Mouse (Mus musculus): ENCODE data around the gene Ndufb4.

- TF ChIP-seq POLR2A (IDR thresholded peaks at IDR 0.05; ENCODE audit: borderline replicate concordance, low read depth, low read length): no peak
- TF ChIP-seq CTCF (IDR thresholded peaks at IDR 0.05; ENCODE audit: low read depth, low read length): no peak
These were observed 43.0 kb upstream of the Ndufb4 start for GRCm38 (mm10) chr16:37697271-37697670.

Measured in bone marrow macrophage, adult 2 months (primary cell).